Mouse (Mus musculus): ENCODE measurements around the gene Ifitm6.
"Not testable (repeated sequence)": the region's sequence is repeated elsewhere in the genome, so short reads cannot be mapped to it uniquely, and the experiment has no call there.

Ifitm6 gene

DNA sequence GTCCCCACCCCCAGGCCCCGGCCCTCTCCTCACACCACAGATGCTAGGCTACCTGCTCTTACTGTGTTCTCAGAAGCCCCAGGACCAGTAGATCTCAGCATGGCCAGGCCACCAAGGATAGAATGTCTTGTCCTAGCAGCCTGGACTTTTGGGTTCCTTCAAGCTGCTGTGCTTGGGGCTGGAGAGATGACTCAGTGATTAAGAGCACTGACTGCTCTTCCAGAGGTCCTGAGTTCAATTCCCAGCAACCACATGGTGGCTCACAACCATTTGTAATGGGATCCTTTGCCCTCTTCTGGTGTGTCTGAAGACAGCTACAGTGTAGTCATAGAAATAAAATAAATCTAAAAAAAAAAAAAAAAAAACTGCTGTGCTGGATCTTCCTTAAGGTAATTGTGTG lies at the start of gene Ifitm6:
TSS of gene Ifitm6 (minus strand) at position 101 of the 400 bp plus-strand sequence.
- DNase-seq (ENCODE audit: low read depth, low spot score): not testable (repeated sequence)

- no peak for DNase-seq (ENCODE audit: low read depth, low spot score)
Observed at GRCm38 (mm10) chr7:141064576-141064975, 46.9 kb upstream of the Ifitm6 start.

DNA sequence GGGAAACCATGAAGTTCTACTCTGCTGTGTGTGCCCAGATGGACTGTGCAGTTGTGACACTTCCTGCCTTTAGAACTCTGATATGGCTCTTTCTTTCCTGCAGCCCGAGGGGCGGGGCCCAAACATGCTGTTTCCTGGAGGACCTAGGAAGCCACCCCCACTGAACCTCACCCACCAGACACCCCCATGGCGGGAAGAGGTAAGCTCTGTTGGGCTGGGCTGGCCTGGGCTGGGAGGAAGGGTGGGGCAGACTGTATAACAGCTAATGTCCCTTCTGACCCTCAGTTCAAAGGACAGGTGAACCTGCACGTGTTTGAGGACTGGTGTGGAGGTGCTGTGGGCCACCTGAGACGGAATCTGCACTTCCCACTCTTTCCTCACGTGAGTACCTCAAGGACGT lies 46.5 kb upstream of the Ifitm6 start:
- peak; percentile 65 for DNase-seq (ENCODE audit: low read depth, low spot score)

DNA sequence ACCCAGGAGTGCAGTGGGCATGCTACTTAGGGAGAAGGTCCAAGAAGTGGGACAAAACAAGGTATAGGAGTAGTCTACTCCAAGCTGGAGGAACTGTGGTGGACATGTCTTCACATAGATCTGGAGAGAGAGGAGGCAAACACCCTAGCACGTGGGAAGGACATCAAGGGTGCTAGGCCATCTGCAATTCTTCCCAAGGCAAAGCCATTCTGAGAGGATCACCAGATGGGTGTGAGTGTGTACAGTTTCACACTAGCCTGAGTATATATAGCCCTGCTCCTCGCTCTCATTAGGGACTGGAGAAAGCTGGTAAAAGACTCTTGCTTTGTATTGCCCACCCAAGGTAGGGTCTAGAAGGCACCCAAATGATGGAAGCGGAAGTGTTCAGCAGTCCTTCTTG lies 45.6 kb upstream of the Ifitm6 start:
- no peak for DNase-seq (ENCODE audit: low read depth, low spot score)

DNA sequence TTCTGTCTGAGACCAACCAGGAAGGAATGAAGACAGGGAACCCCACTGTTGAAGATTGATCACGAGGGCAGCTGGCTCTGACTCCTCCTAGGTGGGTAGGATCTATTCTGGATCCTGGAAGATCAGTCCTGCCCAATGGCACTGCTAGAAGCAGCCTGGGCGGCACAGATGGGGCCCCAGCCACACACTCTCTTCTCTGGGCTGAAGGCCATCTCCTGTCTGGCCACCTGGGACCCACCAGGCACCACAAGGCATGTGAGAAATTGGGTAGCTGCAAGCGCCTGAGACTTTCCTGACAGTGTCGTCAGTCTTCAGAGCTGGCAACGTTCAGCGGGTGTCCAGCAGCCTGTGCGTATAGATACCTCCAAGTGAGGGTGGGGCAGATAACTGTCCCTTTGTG lies 44.8 kb upstream of the Ifitm6 start:
- DNase-seq (ENCODE audit: low read depth, low spot score): no peak

DNA sequence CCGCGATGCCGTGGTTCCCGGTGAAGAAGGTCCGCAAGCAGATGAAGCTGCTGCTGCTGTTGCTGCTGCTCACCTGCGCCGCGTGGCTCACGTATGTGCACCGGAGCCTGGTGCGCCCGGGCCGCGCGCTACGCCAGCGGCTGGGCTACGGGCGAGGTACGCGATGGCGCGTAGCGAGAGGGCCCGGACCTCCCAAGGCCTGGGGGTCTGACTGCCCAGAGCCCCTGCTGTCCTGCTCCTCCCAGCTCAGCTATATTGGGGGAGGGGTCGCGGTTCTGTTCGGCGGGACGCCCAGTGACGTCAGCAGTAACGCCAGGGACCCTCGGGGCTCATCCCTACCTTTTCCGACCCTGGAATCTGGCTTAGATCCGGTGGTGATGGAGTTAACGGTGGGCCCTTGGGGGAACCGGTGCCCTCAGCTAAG lies 43.6 kb upstream of the Ifitm6 start:
- no peak for DNase-seq (ENCODE audit: low read depth, low spot score)

DNA sequence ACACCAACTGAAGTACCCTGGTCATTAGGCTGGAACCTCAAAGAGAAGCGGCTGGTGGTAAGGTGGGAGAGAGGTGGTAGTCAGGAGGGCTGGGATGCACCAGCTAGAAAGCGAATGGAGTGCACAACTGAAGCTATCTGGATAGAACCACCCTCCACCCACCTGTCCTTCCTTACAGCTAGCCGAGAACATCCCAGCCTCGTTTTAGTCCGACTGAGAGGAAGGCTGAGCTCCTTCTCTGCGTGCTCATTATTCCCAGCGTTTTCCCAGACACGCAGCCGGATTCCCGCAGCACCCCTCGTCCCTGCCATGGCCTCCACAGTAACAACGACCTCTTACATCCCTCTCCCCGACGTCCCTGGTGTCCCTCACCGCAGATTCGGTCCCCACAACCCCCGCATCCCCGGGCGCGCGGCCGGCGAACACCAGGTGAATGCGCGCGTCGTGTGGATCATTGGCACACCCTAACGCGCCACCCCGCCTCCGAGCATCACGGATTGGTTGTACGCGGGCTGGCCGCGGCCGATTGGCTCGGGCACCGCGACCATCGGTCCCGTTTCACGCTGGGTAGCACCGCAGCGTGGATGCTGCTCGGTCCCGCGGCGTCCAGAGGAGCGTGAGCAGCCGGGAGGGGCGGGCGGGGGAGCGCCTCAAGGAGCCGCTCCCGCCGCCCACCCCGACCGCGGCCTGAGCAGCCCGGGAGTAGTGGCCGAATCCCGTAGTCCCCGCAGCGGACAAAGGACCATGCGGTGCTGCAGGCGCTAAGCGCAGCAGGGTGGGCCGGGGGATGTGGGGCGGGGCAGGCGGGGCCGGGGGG lies 42.9 kb upstream of the Ifitm6 start, which contains the start of gene B4galnt4:
TSS of gene B4galnt4 (plus strand) at position 679 of the 817 bp plus-strand sequence.
- peak; percentile 79 for DNase-seq (ENCODE audit: low read depth, low spot score)

DNA sequence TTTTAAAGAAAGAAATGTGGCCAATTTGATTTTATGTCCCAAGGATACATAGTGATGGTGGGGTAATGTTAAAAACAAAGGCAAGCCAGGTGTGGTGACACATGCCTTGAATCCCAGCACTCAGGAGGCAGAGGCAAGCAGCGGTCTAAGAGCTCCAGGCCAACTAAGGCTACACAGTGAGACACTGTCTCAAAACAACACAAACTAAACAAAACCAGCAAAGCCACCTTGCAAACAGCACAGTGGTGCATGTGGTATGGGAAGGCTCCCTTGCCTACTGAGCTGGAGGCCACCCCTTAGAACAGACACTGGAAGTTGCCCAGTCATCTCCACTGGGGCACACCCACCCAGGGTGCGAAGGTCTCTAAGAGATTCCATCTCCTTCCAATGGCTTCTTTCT lies 42.2 kb upstream of the Ifitm6 start:
- DNase-seq (ENCODE audit: low read depth, low spot score): no peak

- no peak for DNase-seq (ENCODE audit: low read depth, low spot score)
Observed at GRCm38 (mm10) chr7:141058601-141059341, 41.0 kb upstream of the Ifitm6 start.

DNA sequence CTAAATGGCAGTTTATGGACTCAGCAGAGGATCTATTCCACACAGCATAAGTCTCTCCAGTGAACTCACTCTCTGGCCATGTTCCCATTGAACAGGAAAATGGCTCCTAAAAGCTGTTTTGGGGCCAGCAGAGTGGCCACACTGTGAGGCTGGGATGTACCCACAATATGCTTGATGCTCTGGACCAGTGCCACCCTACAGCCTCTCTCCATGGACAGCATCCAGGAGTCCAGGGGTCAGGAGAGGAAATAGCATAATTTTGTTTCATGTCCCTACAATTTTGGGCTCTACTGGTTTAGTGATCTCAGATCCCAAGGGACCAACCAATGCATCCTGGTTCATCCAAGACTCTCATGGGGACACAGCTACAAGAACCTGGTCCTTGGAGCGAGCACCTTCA lies 39.8 kb upstream of the Ifitm6 start:
- no peak for DNase-seq (ENCODE audit: low read depth, low spot score)

- DNase-seq (ENCODE audit: low read depth, low spot score): peak; percentile 76
Observed at GRCm38 (mm10) chr7:141056976-141057375, 39.3 kb upstream of the Ifitm6 start.

DNA sequence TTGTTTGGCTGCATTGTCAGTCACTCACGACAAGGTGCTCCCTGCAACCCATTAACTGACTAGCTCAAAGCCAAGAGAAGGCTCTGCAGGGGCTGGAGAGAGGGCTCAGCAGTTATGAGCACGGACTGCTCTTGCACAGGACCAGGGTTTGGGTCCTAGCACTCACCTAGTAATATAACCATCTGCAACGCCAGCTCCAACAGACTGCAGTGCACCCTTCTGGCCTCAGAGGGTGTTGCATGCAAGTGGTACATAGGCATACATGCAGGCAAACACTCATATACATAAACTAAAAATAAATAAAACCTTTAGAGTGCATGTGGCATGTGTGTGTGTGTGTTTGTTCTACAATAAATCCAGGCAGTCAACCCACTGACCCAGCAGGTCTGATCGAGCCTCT lies 38.1 kb upstream of the Ifitm6 start:
- peak; percentile 63 for DNase-seq (ENCODE audit: low read depth, low spot score)

GRCm38 (mm10) chr7:141052421-141052820 lies 34.7 kb upstream of the Ifitm6 start:
- no peak for DNase-seq (ENCODE audit: low read depth, low spot score)

- no peak for DNase-seq (ENCODE audit: low read depth, low spot score)
Observed at GRCm38 (mm10) chr7:141052016-141052415, 34.3 kb upstream of the Ifitm6 start.

DNA sequence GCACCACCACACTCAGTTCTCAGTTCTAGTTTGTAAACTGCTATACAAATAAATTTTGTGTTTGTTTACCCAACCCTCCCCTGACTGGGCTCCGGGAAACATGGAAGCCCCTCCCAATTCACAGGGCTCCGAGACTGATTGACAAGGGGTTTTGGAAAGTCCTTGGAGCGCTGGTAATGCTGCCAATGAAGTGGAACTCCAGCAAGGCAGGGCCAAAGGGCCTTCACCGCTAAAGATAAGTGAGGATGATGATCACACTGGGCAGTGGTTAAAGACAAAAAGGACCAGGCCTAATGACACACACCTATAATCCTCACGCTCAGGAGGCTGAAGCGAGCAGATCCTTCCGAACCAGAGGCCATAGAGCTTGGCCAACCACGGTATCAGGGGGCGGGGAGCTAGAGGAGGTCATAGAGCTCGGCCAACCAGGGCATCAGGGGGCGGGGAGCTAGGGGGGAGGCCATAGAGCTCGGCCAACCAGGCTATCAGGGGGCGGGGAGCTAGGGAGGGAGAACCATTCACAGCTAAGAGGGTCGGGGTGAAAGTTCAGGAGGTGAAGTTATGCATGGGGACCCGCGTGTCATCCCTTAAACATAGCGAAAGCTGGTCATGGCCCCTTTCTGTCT lies 33.4 kb upstream of the Ifitm6 start:
- peak; percentile 95 for DNase-seq (ENCODE audit: low read depth, low spot score)

DNA sequence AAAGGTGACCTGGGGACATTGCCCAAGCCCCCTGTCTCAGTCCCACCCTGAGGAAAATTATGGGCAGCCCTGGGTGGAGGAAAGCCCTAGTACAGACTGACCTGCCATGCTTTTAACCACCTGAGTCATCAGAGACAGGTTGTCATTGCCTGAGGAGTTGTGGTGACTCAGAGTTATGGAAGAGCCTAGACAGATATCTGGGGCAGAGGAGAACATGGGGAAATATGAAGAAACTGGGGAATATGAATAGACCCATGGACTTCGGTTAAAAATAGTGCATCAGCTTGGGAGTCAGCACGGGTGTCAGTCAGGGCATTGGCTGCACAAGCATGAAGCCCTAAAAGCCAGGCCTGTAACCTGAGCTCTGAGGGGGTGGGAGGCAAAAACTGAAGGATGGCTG lies 31.6 kb upstream of the Ifitm6 start:
- DNase-seq (ENCODE audit: low read depth, low spot score): no peak

- DNase-seq (ENCODE audit: low read depth, low spot score): peak; percentile 96
Observed at GRCm38 (mm10) chr7:141048226-141049218, 30.8 kb upstream of the Ifitm6 start.

DNA sequence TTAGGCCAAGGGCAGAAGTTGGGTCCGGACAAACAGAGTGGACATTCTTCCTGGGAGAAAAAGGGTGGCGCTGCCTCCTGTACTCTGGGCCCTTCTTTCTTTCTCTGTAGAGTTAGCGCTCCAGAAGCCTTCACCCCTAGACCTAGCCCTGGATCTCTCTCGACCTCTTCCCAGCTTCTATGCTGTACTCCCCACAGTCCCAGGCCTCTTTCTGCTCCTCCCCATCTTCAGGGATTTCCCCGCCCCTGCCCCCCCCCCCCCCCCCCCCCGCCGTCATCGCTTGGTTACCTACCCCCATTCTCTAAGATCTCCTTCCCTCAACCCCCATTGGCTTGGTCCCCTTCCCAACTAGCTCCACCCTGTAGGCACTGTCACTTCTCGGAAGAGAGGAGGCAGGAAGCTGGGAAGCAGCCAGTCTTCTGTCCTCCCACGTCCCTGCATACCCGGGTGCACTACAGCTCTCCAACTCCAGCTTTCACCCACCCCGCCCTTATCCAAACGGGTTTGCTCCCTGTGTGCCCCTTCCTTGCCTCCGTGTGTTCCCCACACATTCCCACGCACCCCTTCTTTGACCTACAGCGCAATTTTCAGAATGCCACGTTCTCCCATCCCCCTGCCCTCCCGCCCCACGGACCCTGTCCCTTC lies 30.0 kb upstream of the Ifitm6 start:
- DNase-seq (ENCODE audit: low read depth, low spot score): peak; percentile 95

- DNase-seq (ENCODE audit: low read depth, low spot score): peak; percentile 58
Observed at GRCm38 (mm10) chr7:141046931-141047580, 29.3 kb upstream of the Ifitm6 start.

- no peak for DNase-seq (ENCODE audit: low read depth, low spot score)
Observed at GRCm38 (mm10) chr7:141042539-141042938, 24.8 kb upstream of the Ifitm6 start.
